Mouse (Mus musculus) cerebellum, adult 9-10 months (tissue): ENCODE results near the gene Skint6.
"Not testable (repeated sequence)": the region's sequence is repeated elsewhere in the genome, so short reads cannot be mapped to it uniquely, and the experiment has no call there.

Experiments
- DNase-seq: peaks from one replicate; pipeline ENCODE4 v3.0.0; 2022

The Skint6 gene

DNA sequence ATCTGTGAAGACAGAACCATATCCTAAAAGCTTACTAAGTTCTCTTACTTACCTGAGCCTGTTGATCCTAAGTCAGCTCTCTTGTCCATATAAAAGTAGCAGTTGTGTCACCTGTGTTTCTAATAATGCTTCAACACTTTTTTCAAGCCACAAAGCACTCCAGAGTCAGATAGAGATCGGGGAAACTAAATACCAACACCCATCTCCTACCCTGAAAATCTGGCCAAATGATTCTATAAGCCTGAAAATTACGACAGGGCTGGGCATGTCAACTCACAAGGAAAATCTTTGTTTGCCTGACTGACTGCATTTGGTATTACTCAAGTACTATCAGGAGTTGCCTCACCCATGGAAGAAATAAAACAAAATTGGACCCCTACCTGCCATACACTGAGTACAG, at the start of gene Skint6:
Skint6 (minus strand) TSS at position 101 of the 400 bp plus-strand sequence.
- DNase-seq, result no peak

DNA sequence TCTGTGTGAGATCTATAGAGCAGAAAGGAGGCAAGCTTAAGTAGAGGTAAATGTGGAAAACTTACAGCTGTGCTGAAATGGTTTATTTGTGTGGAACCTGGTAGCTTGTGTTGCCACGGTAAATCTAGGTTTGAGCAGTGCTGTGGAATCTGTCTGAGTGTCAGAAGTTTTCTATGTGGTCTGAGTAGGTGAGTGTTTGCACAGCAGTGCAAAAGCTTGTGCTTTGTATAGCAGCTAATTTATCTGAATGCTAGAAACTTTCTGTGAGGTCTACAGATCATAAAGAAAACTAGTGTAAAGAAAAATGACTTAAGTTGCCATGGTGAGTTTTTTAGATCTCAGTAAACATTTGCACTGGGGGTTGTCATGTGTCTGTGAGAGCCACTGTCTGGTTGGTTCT, 34.1 kb upstream of the Skint6 start:
- no peak for DNase-seq

DNA sequence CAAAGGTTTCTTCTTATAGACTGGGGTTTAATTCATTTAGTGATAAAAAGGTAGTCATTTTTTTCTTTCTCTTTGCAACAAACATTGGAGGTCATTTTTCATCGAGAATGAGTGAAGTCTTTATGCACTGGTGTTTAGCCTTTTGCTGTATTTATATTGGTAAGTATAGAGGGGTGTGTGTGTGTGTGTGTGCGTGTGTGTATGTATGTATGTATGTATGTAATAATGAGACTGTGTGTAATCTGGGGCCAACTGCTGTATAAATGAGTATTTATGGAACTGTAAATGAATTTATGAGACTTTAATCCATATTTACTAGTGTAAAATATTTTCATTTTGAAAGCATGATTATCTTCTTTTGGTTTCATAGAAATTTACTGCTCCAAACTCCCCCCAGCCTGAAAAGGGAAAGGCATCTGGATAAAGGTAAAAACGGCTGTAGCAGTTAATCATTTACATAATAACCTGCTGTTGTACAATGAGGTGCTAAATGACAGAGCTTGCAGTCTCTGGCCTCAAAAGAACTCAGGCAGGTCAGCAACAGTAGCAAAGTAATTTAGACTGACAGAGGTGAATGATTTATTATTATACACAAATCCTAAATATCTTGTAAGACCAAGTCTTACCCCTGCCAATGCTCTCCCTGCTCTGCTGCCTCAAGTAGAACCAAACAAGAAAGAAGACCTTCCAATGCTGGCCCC, 15.2 kb upstream of the Skint6 start:
- no peak for DNase-seq

DNA sequence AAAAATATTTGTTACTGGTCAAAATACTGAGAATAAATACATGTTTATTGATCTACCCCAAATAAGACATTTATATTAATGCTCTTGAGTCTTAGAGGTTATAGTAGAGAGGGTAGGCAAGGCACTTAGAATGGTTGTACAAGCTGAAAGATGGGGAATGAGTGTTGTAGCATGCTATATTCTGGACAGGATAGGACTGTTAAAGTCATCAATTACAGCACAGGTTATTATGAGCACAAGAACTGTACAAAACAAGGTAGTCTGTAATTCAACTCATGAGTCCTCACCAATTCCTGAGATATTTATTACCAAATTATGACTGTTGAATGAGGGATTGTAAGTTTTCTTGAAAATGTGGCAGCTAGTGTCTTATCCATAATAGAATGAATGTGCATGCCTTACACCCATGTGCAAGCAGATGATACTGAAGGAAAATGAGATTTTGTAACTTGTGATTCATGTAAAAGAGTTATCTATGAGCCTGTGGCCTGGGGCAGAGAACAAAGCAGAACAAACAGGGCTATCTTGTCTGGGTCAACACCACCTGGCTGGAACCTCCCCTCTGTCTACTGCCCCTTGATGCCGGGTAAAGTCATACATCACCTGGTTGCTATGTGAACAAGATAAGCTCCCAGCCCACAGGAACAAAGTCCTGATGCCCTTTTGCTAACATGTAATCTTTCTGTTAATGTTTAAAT, 23.3 kb downstream of the Skint6 start:
- no peak for DNase-seq

DNA sequence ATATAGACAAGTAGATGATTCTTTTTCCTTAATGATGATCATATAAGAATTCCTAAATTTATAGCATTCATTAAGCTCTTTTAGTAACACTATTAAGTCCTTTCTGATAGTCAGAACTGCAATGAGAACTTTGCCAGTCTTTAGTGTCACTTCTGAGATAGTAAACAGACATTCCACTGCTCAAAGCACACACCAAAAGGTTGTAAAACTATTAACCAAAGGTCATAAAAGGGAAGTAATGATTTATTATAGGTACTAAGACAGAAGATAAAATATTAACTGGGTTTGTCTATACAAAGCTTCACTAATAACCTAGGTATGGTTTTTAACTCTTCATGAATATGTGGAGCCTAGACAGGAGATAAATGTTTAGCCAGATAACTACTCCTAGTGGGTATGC, 41.0 kb downstream of the Skint6 start:
- DNase-seq, result no peak

DNA sequence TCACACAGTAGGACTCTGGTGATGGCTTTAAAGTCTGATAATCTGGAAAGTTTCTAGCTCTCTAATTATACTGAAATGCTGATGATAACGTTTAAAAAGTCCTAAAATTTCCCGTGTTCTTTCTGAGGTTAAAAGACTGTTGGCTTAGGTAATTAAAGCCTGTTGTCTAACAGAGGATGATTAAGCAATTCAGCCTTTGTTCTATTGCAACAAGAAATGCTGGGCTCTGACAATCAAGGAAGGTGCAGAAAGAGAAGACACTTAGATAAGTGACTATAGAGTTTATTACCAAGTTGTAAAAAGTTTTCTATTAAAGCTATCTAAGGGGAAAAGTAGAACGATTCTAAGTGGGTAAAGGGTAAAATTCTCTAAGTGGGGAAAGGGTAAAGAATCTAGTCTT, 219.2 kb downstream of the Skint6 start:
- DNase-seq, result no peak

DNA sequence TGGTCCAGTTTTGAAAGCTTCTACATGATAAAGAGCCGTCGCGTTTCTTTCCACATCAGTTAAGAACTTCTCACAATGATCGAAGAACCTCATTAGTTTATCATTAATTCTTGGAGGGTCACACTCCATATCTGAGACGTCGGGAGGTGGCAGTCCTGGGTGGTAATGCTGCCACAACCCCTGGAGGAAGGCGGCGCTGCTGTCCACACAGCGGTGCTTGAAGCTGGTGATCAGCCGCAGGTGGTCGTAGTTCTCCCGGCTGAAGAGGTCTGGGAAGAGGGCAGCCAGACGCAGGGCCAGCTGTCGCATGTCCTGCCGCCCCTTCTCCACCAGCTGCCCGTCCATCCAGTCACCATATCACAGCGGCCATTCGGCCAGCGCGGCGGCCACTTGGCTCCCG, 307.6 kb downstream of the Skint6 start:
- DNase-seq, result not testable (repeated sequence)

DNA sequence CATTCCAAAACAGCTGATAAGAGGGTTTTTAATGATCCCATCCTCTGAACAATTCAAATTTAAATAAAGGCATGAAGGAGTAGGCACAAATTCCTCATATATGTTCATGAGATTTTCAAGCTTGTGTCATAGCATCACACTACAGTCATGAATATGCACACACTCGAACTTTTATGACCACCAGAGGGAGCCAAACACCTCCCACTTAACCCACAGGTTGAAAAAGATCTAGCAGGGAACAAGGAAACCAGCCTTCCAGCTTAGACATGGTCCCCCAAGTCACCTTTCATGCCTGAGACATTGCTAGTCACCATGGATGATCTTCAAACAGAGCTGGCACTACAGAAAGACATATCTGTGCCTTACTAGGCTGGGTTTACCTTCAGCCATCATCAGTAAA, 496.1 kb downstream of the Skint6 start:
- DNase-seq, result no peak

DNA sequence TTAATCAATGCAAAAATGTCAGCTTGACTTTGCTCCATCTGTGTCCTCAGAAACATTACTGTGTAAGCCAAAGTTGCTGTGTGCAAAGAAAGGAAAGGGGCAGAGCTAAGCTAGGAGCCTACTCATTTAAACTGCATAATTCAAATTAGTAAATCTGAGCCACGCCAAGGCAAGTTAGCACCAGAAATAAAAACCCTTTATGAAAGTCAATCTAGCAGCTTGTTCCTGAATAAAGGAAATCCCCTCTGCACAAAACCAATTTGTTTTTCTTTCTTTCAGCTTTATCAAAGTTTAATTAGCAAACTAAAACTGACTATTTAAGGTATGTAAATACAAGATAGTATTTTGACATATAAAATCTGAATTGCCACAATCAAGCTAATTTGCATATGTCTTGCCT, 512.0 kb downstream of the Skint6 start, which contains the start of gene Skint10:
Skint10 (minus strand) TSS at position 101 of the 400 bp plus-strand sequence.
- DNase-seq, result no peak
